Mouse (Mus musculus) heart, adult 2 months (tissue): ENCODE measurements around the gene Acvr1.

Source experiments
- CTCF ChIP-seq: fragments of 200-600 bp; IDR thresholded peaks from 2 replicates; pipeline ENCODE4 v1.8.1; 2022; ENCODE audit warnings: antibody characterized with exemption, mild to moderate bottlenecking, moderate library complexity
- EP300 ChIP-seq: fragments of 200-500 bp; IDR thresholded peaks from 2 replicates; pipeline ENCODE4 v1.6.1; 2011; ENCODE audit warnings: low read depth, low read length, control low read depth; ENCODE audit not compliant: insufficient read depth
- POLR2A ChIP-seq: fragments of 200-500 bp; IDR thresholded peaks from 2 replicates; pipeline ENCODE4 v1.6.1; 2011; ENCODE audit warnings: mild to moderate bottlenecking, low read depth, low read length, control low read depth; ENCODE audit not compliant: insufficient read depth

DNA sequence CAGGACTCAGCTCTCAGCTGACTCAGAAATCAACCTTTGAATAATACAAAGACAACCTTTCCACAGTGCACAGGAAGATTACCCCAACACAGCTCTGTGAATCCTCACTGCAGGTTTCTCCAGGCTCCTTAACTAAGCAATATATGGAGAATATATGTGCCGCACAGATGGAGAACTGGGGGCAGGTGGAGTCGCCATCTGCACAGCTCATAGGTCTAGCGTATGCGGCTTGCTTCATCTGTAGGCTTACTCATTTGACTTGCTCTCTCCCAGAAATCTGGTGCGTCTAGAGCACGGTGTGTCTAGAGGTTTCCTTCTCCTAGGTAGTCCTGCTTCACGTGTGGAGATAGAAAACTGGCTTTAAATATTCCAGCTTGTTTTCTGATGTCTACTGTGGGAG lies 134.7 kb downstream of the Acvr1 start:
- no peak for TF ChIP-seq CTCF
- TF ChIP-seq EP300, result no peak
- TF ChIP-seq POLR2A, result no peak
